Mouse (Mus musculus) forebrain, embryonic 11.5 days (tissue): Measurements from ENCODE around the gene Tap1. TPM values are rescaled to one million over a fixed set of nuclear protein-coding genes. Genes with fewer than 3 reads are reported as not detected.
A peak's percentile ranks its signal among the peaks of the same experiment; 100 is the strongest.
"Not testable (repeated sequence)": the region's sequence is repeated elsewhere in the genome, so short reads cannot be mapped to it uniquely, and the experiment has no call there.

Experiments used
- ATAC-seq: fragments of 200-750 bp; cut with Nextera tagmentation; replicated peaks from 2 replicates; pipeline ENCODE4 v1.8.0; 2017; ENCODE audit warnings: moderate TSS enrichment; ENCODE audit not compliant: low FRiP score
- DNase-seq: peaks from one replicate; pipeline ENCODE4 v3.0.0-alpha.2; 2017; ENCODE audit warnings: low spot score
- H3K27ac ChIP-seq: fragments of 300-500 bp; sonication (generic); 2 replicates; pipeline ENCODE4 v1.5.1; 2014; ENCODE audit warnings: low read depth, low read length
- H3K27me3 ChIP-seq: fragments of 300-500 bp; sonication (generic); 2 replicates; pipeline ENCODE4 v1.6.1; 2014; ENCODE audit warnings: mild to moderate bottlenecking, low read length, mixed read lengths; ENCODE audit not compliant: control insufficient read depth, insufficient read depth
- H3K36me3 ChIP-seq: fragments of 300-500 bp; sonication (generic); 2 replicates; pipeline ENCODE4 v1.6.1; 2014; ENCODE audit warnings: mild to moderate bottlenecking, low read length, moderate library complexity, mixed read lengths; ENCODE audit not compliant: control insufficient read depth, insufficient read depth
- H3K4me1 ChIP-seq: fragments of 300-500 bp; sonication (generic); replicated peaks from 2 replicates; pipeline ENCODE4 v1.6.1; 2014; ENCODE audit warnings: low read length, mixed read lengths; ENCODE audit not compliant: control insufficient read depth, insufficient read depth
- H3K4me2 ChIP-seq: fragments of 300-500 bp; sonication (generic); 2 replicates; pipeline ENCODE4 v1.6.1; 2014; ENCODE audit warnings: low read depth, mild to moderate bottlenecking, low read length, moderate library complexity, mixed read lengths; ENCODE audit not compliant: severe bottlenecking
- H3K4me3 ChIP-seq: fragments of 300-500 bp; sonication (generic); 2 replicates; pipeline ENCODE4 v1.5.1; 2014; ENCODE audit warnings: low read depth, low read length
- H3K9ac ChIP-seq: fragments of 300-500 bp; sonication (generic); 2 replicates; pipeline ENCODE4 v1.6.1; 2014; ENCODE audit warnings: low read length
- H3K9me3 ChIP-seq: fragments of 300-500 bp; sonication (generic); 2 replicates; pipeline ENCODE4 v1.6.1; 2016; ENCODE audit warnings: low read length, mixed read lengths; ENCODE audit not compliant: control insufficient read depth
- WGBS: fragments of 180-500 bp; shearing (Covaris S2); extraction: QIAGEN DNeasy Blood & Tissue Kit; methylation state at CpG from one replicate; pipeline ENCODE4 v1.1.7; 2014; 5-methylcytosine and 5-hydroxymethylcytosine counted together
- polyA plus RNA-seq: library from polyadenylated mRNA; unstranded; fragments of >200 nt; fragmentation: Nextera tagmentation; extraction: Ambion mirVana; gene quantifications from 2 replicates; pipeline ENCODE4 v1.2.1, GENCODE M21; 2014

The Tap1 gene
- polyA plus RNA-seq, 1 experiment from 2014 or later: 1.7 TPM

GRCm38 (mm10) chr17:34143461-34143860 lies 43.9 kb upstream of the Tap1 start:
- ATAC-seq (no peak), DNase-seq (no peak)
- H3K4me2 ChIP-seq: no peak overlapping the region
- H3K4me1 ChIP-seq: peaks cover 4% of the 10 kb centered on the region
- H3K9me3 ChIP-seq: no peaks in the 10 kb centered on the region
- no peaks in the 10 kb centered on the region for H3K36me3 ChIP-seq
- H3K27ac ChIP-seq: no peak overlapping the region
- H3K27me3 ChIP-seq: peaks cover 12% of the 10 kb centered on the region
- no peak overlapping the region for H3K4me3 ChIP-seq
- H3K9ac ChIP-seq: no peak overlapping the region
- 70% methylated on average over 5 of the region's 5 CpGs for WGBS

GRCm38 (mm10) chr17:34144221-34144620 lies 43.1 kb upstream of the Tap1 start:
- ATAC-seq, H3K27me3 ChIP-seq, H3K4me2 ChIP-seq, H3K9me3 ChIP-seq, H3K36me3 ChIP-seq, H3K4me3 ChIP-seq, DNase-seq, H3K4me1 ChIP-seq, H3K9ac ChIP-seq, H3K27ac ChIP-seq: not testable (repeated sequence)
- WGBS: 98% methylated on average over 4 of the region's 4 CpGs

GRCm38 (mm10) chr17:34144960-34145371 lies 42.4 kb upstream of the Tap1 start:
- 68% methylated on average over 3 of the region's 3 CpGs for WGBS
- Histone ChIP-seq H3K36me3 (no peaks in the 10 kb centered on the region), H3K4me2 (no peak overlapping the region), H3K27ac (no peak overlapping the region), H3K4me1 (no peaks in the 10 kb centered on the region; the same call in 1 of the 2 replicates), H3K9ac (no peak overlapping the region), H3K27me3 (peaks cover 6% of the 10 kb centered on the region; the same call in 1 of the 2 replicates), H3K4me3 (no peak overlapping the region), H3K9me3 (no peaks in the 10 kb centered on the region)
- ATAC-seq (no peak), DNase-seq (no peak)

GRCm38 (mm10) chr17:34152923-34153322 lies 34.4 kb upstream of the Tap1 start, which contains the start of gene H2-DMb1:
H2-DMb1 (plus strand) TSS chr17:34153072.
- Histone ChIP-seq H3K27ac (no peak within 1 kb of the TSS), H3K9me3 (no peaks in the 10 kb centered on the region), H3K9ac (no peak within 1 kb of the TSS), H3K4me1 (no peaks in the 10 kb centered on the region), H3K4me3 (no peak within 1 kb of the TSS), H3K4me2 (no peak within 1 kb of the TSS), H3K36me3 (no peaks in the 10 kb centered on the region), H3K27me3 (no peaks in the 10 kb centered on the region)
- DNase-seq: no peak
- 61% methylated on average over 4 of the region's 4 CpGs for WGBS
- ATAC-seq: no peak

GRCm38 (mm10) chr17:34155534-34155933 lies 31.8 kb upstream of the Tap1 start:
- Histone ChIP-seq H3K9ac (no peak overlapping the region), H3K4me1 (no peaks in the 10 kb centered on the region), H3K36me3 (no peaks in the 10 kb centered on the region), H3K4me3 (no peak overlapping the region), H3K9me3 (no peaks in the 10 kb centered on the region), H3K4me2 (no peak overlapping the region), H3K27me3 (no peaks in the 10 kb centered on the region), H3K27ac (no peak overlapping the region)
- ATAC-seq (no peak), DNase-seq (no peak)
- 61% methylated on average over 5 of the region's 5 CpGs for WGBS

- ATAC-seq: no peak
- Histone ChIP-seq H3K27me3 (no peaks in the 10 kb centered on the region), H3K4me2 (no peak overlapping the region), H3K27ac (no peak overlapping the region), H3K4me3 (no peak overlapping the region), H3K36me3 (no peaks in the 10 kb centered on the region), H3K9me3 (no peaks in the 10 kb centered on the region), H3K4me1 (no peaks in the 10 kb centered on the region), H3K9ac (no peak overlapping the region)
- DNase-seq: peak; percentile 53
- WGBS: 41% methylated on average over 9 of the region's 9 CpGs
These were observed 23.0 kb upstream of the Tap1 start for GRCm38 (mm10) chr17:34164202-34164895.

GRCm38 (mm10) chr17:34165033-34165730 lies 22.2 kb upstream of the Tap1 start:
- no peak for ATAC-seq
- WGBS: 83% methylated on average over 6 of the region's 6 CpGs
- H3K27me3 ChIP-seq: no peaks in the 10 kb centered on the region
- no peaks in the 10 kb centered on the region for H3K9me3 ChIP-seq
- no peak overlapping the region for H3K4me3 ChIP-seq
- DNase-seq: no peak
- H3K36me3 ChIP-seq: no peaks in the 10 kb centered on the region
- no peak overlapping the region for H3K9ac ChIP-seq
- H3K4me2 ChIP-seq: no peak overlapping the region
- H3K4me1 ChIP-seq: no peaks in the 10 kb centered on the region
- no peak overlapping the region for H3K27ac ChIP-seq

- H3K9ac ChIP-seq: no peak overlapping the region
- 5% methylated on average over 2 of the region's 2 CpGs for WGBS
- no peaks in the 10 kb centered on the region for H3K27me3 ChIP-seq
- H3K27ac ChIP-seq: no peak overlapping the region
- DNase-seq: peak; percentile 62
- no peak for ATAC-seq
- H3K4me2 ChIP-seq: no peak overlapping the region
- H3K4me3 ChIP-seq: no peak overlapping the region
- no peaks in the 10 kb centered on the region for H3K36me3 ChIP-seq
- H3K9me3 ChIP-seq: no peaks in the 10 kb centered on the region; the same call in 1 of the 2 replicates
- H3K4me1 ChIP-seq: no peaks in the 10 kb centered on the region
These were observed 18.1 kb upstream of the Tap1 start for GRCm38 (mm10) chr17:34169279-34169678.
